Comparison of ENCODE assay signal across 8 mouse cellular contexts in genomic region chr10:127537854-127538583, GRCm38 (mm10). TPM values are rescaled to one million over a fixed set of nuclear protein-coding genes. Genes with fewer than 3 reads are reported as not detected.
A peak's percentile ranks its signal among the peaks of the same experiment; 100 is the strongest.
DNase-seq lines count a peak whose midpoint lies in the region; ATAC-seq and TF ChIP-seq lines count a peak whose summit lies in the region.

No protein-coding gene starts in this region.

- H3K79me2 ChIP-seq in MEL (ENCODE audit: control insufficient read depth, insufficient read depth, low read length, poor library complexity): no peaks in the 10 kb centered on the region

- peak; percentile 93 to 96 (median 96) for TF ChIP-seq CTCF in MEL (IDR thresholded peaks at IDR 0.05 in 2 of 3, conservative IDR thresholded peaks at IDR 0.05 in 1 of 3; ENCODE audit: control insufficient read depth in 1 of 3, insufficient read depth in 1 of 3, low read depth in 2 of 3, low read length in 3 of 3, poor library complexity in 1 of 3, severe bottlenecking in 1 of 3)

- H3K4me1 ChIP-seq in MEL (ENCODE audit: control insufficient read depth in 1 of 2, insufficient read depth in 2 of 2, low read length in 2 of 2): peaks cover 0 to 13% of the 10 kb centered on the region in 2 experiments; a peak in 2 of 4 replicates
- peaks cover 42% of the 10 kb centered on the region for H3K4me1 ChIP-seq in forebrain, embryonic 15.5 days
- peaks cover 28% of the 10 kb centered on the region; the same call in 1 of the 2 replicates for H3K4me1 ChIP-seq in hindbrain, embryonic 14.5 days (replicated peaks; ENCODE audit: control insufficient read depth, insufficient read depth, low read length)

- no peaks in the 10 kb centered on the region for H3K9me3 ChIP-seq in MEL (replicated peaks; ENCODE audit: insufficient read depth, low read length)
- no peaks in the 10 kb centered on the region for H3K9me3 ChIP-seq in forebrain, embryonic 15.5 days
- H3K9me3 ChIP-seq in hindbrain, embryonic 14.5 days (ENCODE audit: control insufficient read depth, low read length): no peaks in the 10 kb centered on the region

- no peak overlapping the region for H3K27ac ChIP-seq in MEL (ENCODE audit: control insufficient read depth, low read depth, low read length)
- peak overlapping the region; percentile 56 for H3K27ac ChIP-seq in forebrain, embryonic 15.5 days (replicated peaks)
- H3K27ac ChIP-seq in hindbrain, embryonic 14.5 days: 0 out of 2 replicates have a peak overlapping the region, but pooled peaks have one; percentile 36

- no peak for TF ChIP-seq POLR2A in MEL (IDR thresholded peaks at IDR 0.05; ENCODE audit: control insufficient read depth in 1 of 2, insufficient read depth in 1 of 2, low read depth in 1 of 2, low read length in 2 of 2, poor library complexity in 1 of 2)

- 0 out of 2 replicates have a peak overlapping the region, but pooled peaks have one; percentile 1 for H3K9ac ChIP-seq in MEL (ENCODE audit: control insufficient read depth, low read depth, low read length, poor library complexity, severe bottlenecking)
- no peak overlapping the region for H3K9ac ChIP-seq in forebrain, embryonic 15.5 days (replicated peaks)
- no peak overlapping the region for H3K9ac ChIP-seq in hindbrain, embryonic 14.5 days

- peak; percentile 23; the same call in 1 of the 2 replicates for ATAC-seq in forebrain, embryonic 15.5 days (replicated peaks)
- ATAC-seq in hindbrain, embryonic 14.5 days (ENCODE audit: low FRiP score): peak; percentile 24; the same call in 1 of the 2 replicates
- peak; percentile 62 for ATAC-seq in megakaryocyte-erythroid progenitor cell, adult 5-6 weeks (replicated peaks; ENCODE audit: low FRiP score, low TSS enrichment, poor library complexity, severe bottlenecking)
- no peak for ATAC-seq in activated CD4-positive, CD25-positive, alpha-beta regulatory T cell, adult 4 months

- peaks cover 5 to 13% of the 10 kb centered on the region in 2 experiments for H3K27me3 ChIP-seq in MEL (ENCODE audit: control insufficient read depth in 1 of 2, insufficient read depth in 2 of 2, low read length in 2 of 2)
- peaks cover 28% of the 10 kb centered on the region for H3K27me3 ChIP-seq in forebrain, embryonic 15.5 days
- H3K27me3 ChIP-seq in hindbrain, embryonic 14.5 days (ENCODE audit: control insufficient read depth, insufficient read depth, low read length): peaks cover 10% of the 10 kb centered on the region; the same call in 1 of the 2 replicates

- peak; percentile 71 for TF ChIP-seq RAD21 in MEL (IDR thresholded peaks at IDR 0.05; ENCODE audit: low read depth, low read length)

- no peak overlapping the region for H3K4me2 ChIP-seq in forebrain, embryonic 15.5 days (replicated peaks)
- H3K4me2 ChIP-seq in hindbrain, embryonic 14.5 days (replicated peaks): no peak overlapping the region

- TF ChIP-seq EP300 in MEL (IDR thresholded peaks at IDR 0.05; ENCODE audit: low read depth in 1 of 2, low read length in 2 of 2): no peak

- H3K36me3 ChIP-seq in MEL (ENCODE audit: control insufficient read depth in 1 of 2, insufficient read depth in 2 of 2, low read length in 2 of 2): no peaks in the 10 kb centered on the region
- H3K36me3 ChIP-seq in forebrain, embryonic 15.5 days: peaks cover 45% of the 10 kb centered on the region
- H3K36me3 ChIP-seq in hindbrain, embryonic 14.5 days (replicated peaks; ENCODE audit: control insufficient read depth, insufficient read depth): peaks cover 50% of the 10 kb centered on the region

- DNase-seq in MEL (ENCODE audit: low read depth, low spot score): peak; percentile 72
- peak; percentile 84 for DNase-seq in cerebellum, adult 11 months
- DNase-seq in hindbrain, embryonic 14.5 days (ENCODE audit: low spot score): peak; percentile 84
- peak; percentile 72 for DNase-seq in left cerebral cortex, adult 11 months (ENCODE audit: low spot score)
- peak; percentile 87 to 90 for DNase-seq in right cerebral cortex, postnatal 10 days (ENCODE audit: low spot score in 2 of 2)

- H3K4me3 ChIP-seq in MEL (ENCODE audit: control insufficient read depth in 1 of 2, insufficient read depth in 1 of 2, low read depth in 2 of 2, low read length in 2 of 2): no peak overlapping the region
- H3K4me3 ChIP-seq in forebrain, embryonic 15.5 days: no peak overlapping the region
- no peak overlapping the region for H3K4me3 ChIP-seq in hindbrain, embryonic 14.5 days (replicated peaks; ENCODE audit: low read length)

- WGBS in forebrain, embryonic 15.5 days: 22% methylated on average over 7 of the region's 7 CpGs
- WGBS in hindbrain, embryonic 14.5 days: 27% methylated on average over 7 of the region's 7 CpGs

TF ChIP-seq in MEL, 35 proteins besides CTCF, POLR2A, EP300 and RAD21:
- TF ChIP-seq SMC3 (IDR thresholded peaks at IDR 0.05; ENCODE audit: low read depth, low read length) (peak; percentile 97), ZC3H11A (IDR thresholded peaks at IDR 0.05; ENCODE audit: low read depth, low read length) (peak; percentile 71), TBP (IDR thresholded peaks at IDR 0.05; ENCODE audit: low read depth, low read length) (0 out of 2 replicates have a peak, but pooled peaks have one; percentile 18), MAFK (IDR thresholded peaks at IDR 0.05; ENCODE audit: borderline replicate concordance, low read depth, low read length) (no peak), KAT2A (conservative IDR thresholded peaks at IDR 0.05; ENCODE audit: low read depth, low read length) (no peak), MYC (IDR thresholded peaks at IDR 0.05; ENCODE audit: low read depth, low read length) (peak; percentile 64; the same call in 1 of the 2 replicates), MAZ (IDR thresholded peaks at IDR 0.05; ENCODE audit: low read depth, low read length) (peak; percentile 68; the same call in 1 of the 2 replicates), SIN3A (IDR thresholded peaks at IDR 0.05; ENCODE audit: low read length) (0 out of 2 replicates have a peak, but pooled peaks have one; percentile 38), USF1 (IDR thresholded peaks at IDR 0.05; ENCODE audit: low read depth, low read length) (no peak), ZKSCAN1 (IDR thresholded peaks at IDR 0.05; ENCODE audit: low read depth, low read length) (no peak), MAX (IDR thresholded peaks at IDR 0.05; ENCODE audit: low read length) (no peak), HCFC1 (IDR thresholded peaks at IDR 0.05; ENCODE audit: low read depth, low read length) (0 out of 2 replicates have a peak, but pooled peaks have one; percentile 43), CHD2 (IDR thresholded peaks at IDR 0.05; ENCODE audit: low read length) (no peak), POLR2AphosphoS2 (IDR thresholded peaks at IDR 0.05; ENCODE audit: low read length) (no peak)

RNA-seq across cellular contexts. Expression of gene Nxph4, which starts 3.7 kb away (rescaled TPM):
- total RNA-seq in MEL (2012; rRNA removed): not detected in 2 replicates
- under 1 TPM in 1 of 2 experiments, not detected in 1; 0.24 TPM for polyA plus RNA-seq in MEL (2012; ENCODE audit: insufficient read depth in 1 of 2, insufficient read length in 2 of 2, low read depth in 1 of 2, low replicate concordance in 2 of 2, missing spikeins in 1 of 2)
- 38.9 and 40.2 TPM in 2 replicates for polyA plus RNA-seq in forebrain, embryonic 15.5 days (2015; fragmentation: Nextera tagmentation; extraction: Ambion mirVana)
- 94.1 and 105 TPM in 2 replicates for polyA plus RNA-seq in hindbrain, embryonic 14.5 days (2014; fragmentation: Nextera tagmentation; extraction: Ambion mirVana)
- total RNA-seq in megakaryocyte-erythroid progenitor cell, adult 5-6 weeks (2014; fragmentation: Nextera tagmentation): not detected in 2 replicates
- total RNA-seq in megakaryocyte-erythroid progenitor cell, adult 5-6 weeks (2017): not detected in 2 replicates
- not detected for polyA plus RNA-seq in activated CD4-positive, CD25-positive, alpha-beta regulatory T cell, adult 4 months (2017; shearing (Covaris generic))

RNA-seq across cellular contexts. Expression of gene Shmt2, which starts 15.8 kb away (rescaled TPM):
- 242 and 383 TPM in 2 replicates for total RNA-seq in MEL (2012; rRNA removed)
- polyA plus RNA-seq in MEL (2012; ENCODE audit: insufficient read depth in 1 of 2, insufficient read length in 2 of 2, low read depth in 1 of 2, low replicate concordance in 2 of 2, missing spikeins in 1 of 2): 100 to 1,000 TPM; 263 to 582 TPM
- polyA plus RNA-seq in forebrain, embryonic 15.5 days (2015; fragmentation: Nextera tagmentation; extraction: Ambion mirVana): 75.2 and 78.5 TPM in 2 replicates
- 45.6 and 47.4 TPM in 2 replicates for polyA plus RNA-seq in hindbrain, embryonic 14.5 days (2014; fragmentation: Nextera tagmentation; extraction: Ambion mirVana)
- 159 and 164 TPM in 2 replicates for total RNA-seq in megakaryocyte-erythroid progenitor cell, adult 5-6 weeks (2014; fragmentation: Nextera tagmentation)
- total RNA-seq in megakaryocyte-erythroid progenitor cell, adult 5-6 weeks (2017): 76.6 and 87.1 TPM in 2 replicates
- 10 to 100 TPM; 34.2 to 50.7 TPM for polyA plus RNA-seq in activated CD4-positive, CD25-positive, alpha-beta regulatory T cell, adult 4 months (2017; shearing (Covaris generic))

RNA-seq across cellular contexts. Expression of gene Ndufa4l2, which starts 23.3 kb away (rescaled TPM):
- total RNA-seq in MEL (2012; rRNA removed): 21.8 and 28.6 TPM in 2 replicates
- polyA plus RNA-seq in MEL (2012; ENCODE audit: insufficient read depth in 1 of 2, insufficient read length in 2 of 2, low read depth in 1 of 2, low replicate concordance in 2 of 2, missing spikeins in 1 of 2): 10 to 100 TPM in 1 of 2 experiments, not detected in 1; 26.6 TPM
- 17.1 and 18.0 TPM in 2 replicates for polyA plus RNA-seq in forebrain, embryonic 15.5 days (2015; fragmentation: Nextera tagmentation; extraction: Ambion mirVana)
- polyA plus RNA-seq in hindbrain, embryonic 14.5 days (2014; fragmentation: Nextera tagmentation; extraction: Ambion mirVana): 12.7 and 18.0 TPM in 2 replicates
- not detected in 2 replicates for total RNA-seq in megakaryocyte-erythroid progenitor cell, adult 5-6 weeks (2014; fragmentation: Nextera tagmentation)
- total RNA-seq in megakaryocyte-erythroid progenitor cell, adult 5-6 weeks (2017): not detected in 2 replicates
- not detected for polyA plus RNA-seq in activated CD4-positive, CD25-positive, alpha-beta regulatory T cell, adult 4 months (2017; shearing (Covaris generic))

RNA-seq across cellular contexts. Expression of gene Stac3, which starts 36.5 kb away (rescaled TPM):
- not detected in 2 replicates for total RNA-seq in MEL (2012; rRNA removed)
- under 1 TPM in 1 of 2 experiments, not detected in 1; 0.25 TPM for polyA plus RNA-seq in MEL (2012; ENCODE audit: insufficient read depth in 1 of 2, insufficient read length in 2 of 2, low read depth in 1 of 2, low replicate concordance in 2 of 2, missing spikeins in 1 of 2)
- 1.5 and 1.6 TPM in 2 replicates for polyA plus RNA-seq in forebrain, embryonic 15.5 days (2015; fragmentation: Nextera tagmentation; extraction: Ambion mirVana)
- 0.60 TPM in 1 of 2 replicates, not detected in the other for polyA plus RNA-seq in hindbrain, embryonic 14.5 days (2014; fragmentation: Nextera tagmentation; extraction: Ambion mirVana)
- total RNA-seq in megakaryocyte-erythroid progenitor cell, adult 5-6 weeks (2014; fragmentation: Nextera tagmentation): not detected in 2 replicates
- total RNA-seq in megakaryocyte-erythroid progenitor cell, adult 5-6 weeks (2017): not detected in 2 replicates
- polyA plus RNA-seq in activated CD4-positive, CD25-positive, alpha-beta regulatory T cell, adult 4 months (2017; shearing (Covaris generic)): under 1 TPM in 1 of 2 experiments, not detected in 1; 0.92 TPM

Comparison
In these comparisons a context has a peak if more than half of its experiments do, and no peak if none do; other contexts are left out.
1. RNA of gene Nxph4, which starts 3.7 kb away (polyA plus RNA-seq): 94.1 to 105 TPM in hindbrain, embryonic 14.5 days and 38.9 to 40.2 TPM in forebrain, embryonic 15.5 days; 0.24 TPM in MEL and not detected in activated CD4-positive, CD25-positive, alpha-beta regulatory T cell, adult 4 months; every median in the first group is over 10 times any median in the second.
2. Peak in every context shown above with its lines, with median percentiles within 50 percentile points of each other: DNase-seq.